Comparison of ENCODE assay signal across 24 mouse cellular contexts in the genomic region with DNA sequence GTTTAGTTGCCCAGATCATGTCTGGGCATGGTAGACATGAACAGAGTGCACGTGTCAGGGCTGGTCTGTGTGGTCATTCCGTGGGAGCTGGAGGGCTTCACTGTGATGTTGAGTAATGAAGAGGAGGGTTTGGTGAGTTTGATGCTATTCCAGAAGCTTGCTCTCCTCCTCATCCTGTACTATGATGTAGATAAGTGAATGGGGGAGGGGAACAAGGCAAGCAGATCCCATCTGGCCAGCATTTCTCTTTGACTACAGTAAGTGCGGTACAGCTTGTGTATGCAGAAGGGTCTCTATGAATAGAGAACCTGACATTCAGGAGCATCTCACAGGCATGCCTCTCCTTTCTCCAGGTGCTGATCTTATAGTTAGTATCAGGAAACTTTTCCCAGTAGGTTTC. TPM values are rescaled to one million over a fixed set of nuclear protein-coding genes. Genes with fewer than 3 reads are reported as not detected.
DNase-seq lines count a peak whose midpoint lies in the region; ATAC-seq and TF ChIP-seq lines count a peak whose summit lies in the region.
"Had no signal": no experiment of that assay in that cellular context is flagged by ENCODE, and none has a peak within 500 bp of the region (broad histone marks: within the 10 kb centered on the region; RNA-seq: fewer than 3 reads in every experiment).

No protein-coding gene starts in this region.

- no peak overlapping the region for H3K4me3 ChIP-seq in embryonic facial prominence, embryonic 11.5 days (ENCODE audit: low read depth, low read length)
- no peak overlapping the region for H3K4me3 ChIP-seq in embryonic facial prominence, embryonic 10.5 days
- no peak overlapping the region for H3K4me3 ChIP-seq in layer of hippocampus, adult 2 months
- H3K4me3 ChIP-seq in thymus, adult 2 months (ENCODE audit: control insufficient read depth, insufficient read depth, low read length): no peak overlapping the region
- H3K4me3 ChIP-seq: embryonic facial prominence, embryonic 12.5 days; forebrain, embryonic 13.5 days; forebrain, embryonic 15.5 days had no signal

- TF ChIP-seq CTCF in layer of hippocampus, adult 2 months (conservative IDR thresholded peaks at IDR 0.05): no peak
- no peak for TF ChIP-seq CTCF in thymus, adult 2 months (IDR thresholded peaks at IDR 0.05; ENCODE audit: borderline replicate concordance, control insufficient read depth, extremely low read depth, insufficient read depth, low read length, poor library complexity)

- ATAC-seq in embryonic facial prominence, embryonic 11.5 days (replicated peaks; ENCODE audit: insufficient number of reproducible peaks, low FRiP score, low TSS enrichment, low read depth): 0 out of 2 replicates have a peak, but pooled peaks have one; percentile 49
- ATAC-seq: activated CD4-positive, CD25-positive, alpha-beta regulatory T cell, adult 4 months; CD4-positive, CD25-positive, alpha-beta regulatory T cell, adult 4 months; forebrain, embryonic 13.5 days; forebrain, embryonic 15.5 days; forebrain, postnatal 0 days; Patski had no signal

- no peaks in the 10 kb centered on the region for H3K36me3 ChIP-seq in embryonic facial prominence, embryonic 11.5 days (replicated peaks; ENCODE audit: control insufficient read depth, insufficient read depth, low read depth, low read length)
- H3K36me3 ChIP-seq in embryonic facial prominence, embryonic 10.5 days (replicated peaks): peaks cover under 1% of the 10 kb centered on the region
- H3K36me3 ChIP-seq in thymus, adult 2 months (ENCODE audit: control insufficient read depth, insufficient read depth, low read length): no peaks in the 10 kb centered on the region
- H3K36me3 ChIP-seq: embryonic facial prominence, embryonic 12.5 days; forebrain, embryonic 15.5 days had no signal

- no peaks in the 10 kb centered on the region for H3K9me3 ChIP-seq in embryonic facial prominence, embryonic 11.5 days (replicated peaks; ENCODE audit: control insufficient read depth, low read length)
- no peaks in the 10 kb centered on the region for H3K9me3 ChIP-seq in embryonic facial prominence, embryonic 10.5 days
- H3K9me3 ChIP-seq: embryonic facial prominence, embryonic 12.5 days; forebrain, embryonic 13.5 days; forebrain, embryonic 15.5 days; G1E had no signal

- no peak overlapping the region for H3K27ac ChIP-seq in embryonic facial prominence, embryonic 11.5 days (replicated peaks; ENCODE audit: low read depth, low read length)
- H3K27ac ChIP-seq in embryonic facial prominence, embryonic 10.5 days (replicated peaks): no peak overlapping the region
- peak overlapping the region; percentile 84 for H3K27ac ChIP-seq in layer of hippocampus, adult 2 months
- peak overlapping the region; percentile 29; the same call in 1 of the 2 replicates for H3K27ac ChIP-seq in thymus, adult 2 months (ENCODE audit: control insufficient read depth, insufficient read depth, low read length)
- H3K27ac ChIP-seq: embryonic facial prominence, embryonic 12.5 days had no signal

- no peak overlapping the region for H3K9ac ChIP-seq in embryonic facial prominence, embryonic 11.5 days (replicated peaks; ENCODE audit: low read length)
- H3K9ac ChIP-seq: embryonic facial prominence, embryonic 12.5 days; forebrain, embryonic 13.5 days; forebrain, embryonic 15.5 days; forebrain, postnatal 0 days had no signal

- no peak overlapping the region for H3K4me2 ChIP-seq in embryonic facial prominence, embryonic 11.5 days (ENCODE audit: low read depth, low read length)
- H3K4me2 ChIP-seq: embryonic facial prominence, embryonic 12.5 days; forebrain, embryonic 13.5 days; forebrain, embryonic 15.5 days had no signal

- no peak for TF ChIP-seq POLR2A in thymus, adult 2 months (IDR thresholded peaks at IDR 0.05; ENCODE audit: control insufficient read depth, extremely low read depth, insufficient read depth, low read length, poor library complexity)

- DNase-seq in embryonic facial prominence, embryonic 11.5 days (ENCODE audit: low spot score): no peak
- DNase-seq in embryonic facial prominence, embryonic 10.5 days (ENCODE audit: low spot score): no peak
- no peak for DNase-seq in layer of hippocampus, adult 2 months (ENCODE audit: low spot score in 2 of 2)
- DNase-seq in layer of hippocampus, adult 8-10 months (ENCODE audit: low spot score in 2 of 2): no peak
- no peak for DNase-seq in thymus, adult 2 months
- DNase-seq in thymus, postnatal 14 days: no peak
- DNase-seq: adrenal gland, adult 8-10 months; adrenal gland, postnatal 14 days; adrenal gland, postnatal 36 days; B cell, adult 2 months; cerebellum, adult 11-12 months; cerebellum, adult 2 months; cerebellum, adult 9-10 months; cerebellum, postnatal 10 days; cerebellum, postnatal 25 days; forebrain, postnatal 0 days had no signal

- H3K4me1 ChIP-seq in embryonic facial prominence, embryonic 11.5 days (ENCODE audit: control insufficient read depth, insufficient read depth, low read length): no peaks in the 10 kb centered on the region
- peaks cover 26% of the 10 kb centered on the region for H3K4me1 ChIP-seq in embryonic facial prominence, embryonic 10.5 days
- H3K4me1 ChIP-seq in thymus, adult 2 months (replicated peaks; ENCODE audit: control insufficient read depth, insufficient read depth, low read length): peaks cover 44% of the 10 kb centered on the region

- WGBS in embryonic facial prominence, embryonic 11.5 days: 96% methylated on average over 3 of the region's 3 CpGs
- WGBS in embryonic facial prominence, embryonic 10.5 days: 91% methylated on average over 3 of the region's 3 CpGs
- 86% methylated on average over 3 of the region's 3 CpGs for WGBS in thymus, adult 2 months

- H3K27me3 ChIP-seq in embryonic facial prominence, embryonic 11.5 days (ENCODE audit: control insufficient read depth, insufficient read depth, low read length): no peaks in the 10 kb centered on the region
- H3K27me3 ChIP-seq in embryonic facial prominence, embryonic 10.5 days (replicated peaks; ENCODE audit: low read depth, poor library complexity, severe bottlenecking): no peaks in the 10 kb centered on the region
- no peaks in the 10 kb centered on the region for H3K27me3 ChIP-seq in thymus, adult 2 months (ENCODE audit: control insufficient read depth, insufficient read depth, low read length)
- H3K27me3 ChIP-seq: CH12.LX; embryonic facial prominence, embryonic 12.5 days; forebrain, embryonic 15.5 days; Patski had no signal

RNA-seq across cellular contexts. Expression of a gene that starts 52.6 kb away (rescaled TPM):
- polyA plus RNA-seq in embryonic facial prominence, embryonic 11.5 days (2014; fragmentation: Nextera tagmentation; extraction: Ambion mirVana): 40.8 and 44.1 TPM in 2 replicates
- 50.3 and 52.5 TPM in 2 replicates for polyA plus RNA-seq in embryonic facial prominence, embryonic 10.5 days (2016; fragmentation: Nextera tagmentation; extraction: Ambion mirVana)
- 10 to 100 TPM; 55.6 to 56.3 TPM for total RNA-seq in layer of hippocampus, adult 2 months (2021)
- 10 to 100 TPM; 40.5 to 50.5 (median 48.8) TPM for total RNA-seq in layer of hippocampus, adult 8-10 months (2022)
- 106 and 122 TPM in 2 replicates for polyA plus RNA-seq in thymus, adult 2 months (2012; rRNA removed)

Comparison
In these comparisons a context has a peak if more than half of its experiments do, and no peak if none do; other contexts are left out.
1. H3K27ac ChIP-seq: peak in layer of hippocampus, adult 2 months (single experiment) and thymus, adult 2 months (single experiment); none in embryonic facial prominence, embryonic 11.5 days (single experiment) and embryonic facial prominence, embryonic 10.5 days (single experiment).